Mouse (Mus musculus) c-Kit-positive CD71-positive TER-119-negative erythroid progenitor cells, embryonic 14.5 days (primary cell): ENCODE data around the gene Abcd2.
A peak's percentile ranks its signal among the peaks of the same experiment; 100 is the strongest.

Source experiments
- DNase-seq: peaks from one replicate; pipeline ENCODE4 v3.0.0-alpha.2; 2013; ENCODE audit warnings: low read depth

The Abcd2 gene

DNA sequence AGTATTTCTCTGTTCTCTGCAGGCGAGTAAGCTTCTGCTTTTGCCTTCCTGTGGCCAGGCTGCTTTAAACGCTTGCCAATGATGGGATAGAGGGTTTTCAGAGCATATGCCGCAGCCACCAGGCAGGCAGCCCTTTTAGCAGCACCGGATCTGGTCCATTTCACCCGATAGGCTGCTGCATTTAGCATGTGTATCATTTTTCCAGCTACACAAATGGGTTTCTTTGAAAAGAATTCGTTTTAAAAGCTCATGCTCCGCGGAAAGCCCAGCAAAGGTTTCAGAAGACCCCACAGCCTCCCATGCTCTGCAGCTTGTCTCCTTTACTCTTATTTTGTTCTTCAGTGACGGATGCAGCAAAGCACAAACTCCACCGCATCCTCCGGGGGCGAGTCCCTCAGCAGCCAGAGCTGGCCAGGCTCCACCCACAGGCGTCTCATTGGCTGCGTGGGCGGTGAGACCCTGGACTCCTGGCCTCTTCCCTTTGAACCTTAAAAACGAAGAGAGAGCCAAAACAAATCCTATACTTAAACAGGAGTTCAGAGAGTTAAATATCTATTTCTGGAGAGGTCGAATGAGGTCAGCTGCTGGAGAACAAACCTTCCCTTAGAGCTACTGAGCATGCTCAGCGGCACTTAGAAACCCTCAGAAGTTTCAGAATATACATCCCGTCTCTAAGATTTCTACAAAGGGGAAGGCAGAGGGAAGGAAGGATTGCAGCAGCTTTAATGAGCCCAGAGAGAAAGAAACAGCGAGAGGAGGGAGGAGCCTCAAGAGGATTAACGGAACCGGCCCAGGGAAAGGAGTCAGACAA, at the start of gene Abcd2:
TSS of gene Abcd2 (minus strand) at position 388 of the 811 bp plus-strand sequence.
- peak; percentile 25 for DNase-seq

DNA sequence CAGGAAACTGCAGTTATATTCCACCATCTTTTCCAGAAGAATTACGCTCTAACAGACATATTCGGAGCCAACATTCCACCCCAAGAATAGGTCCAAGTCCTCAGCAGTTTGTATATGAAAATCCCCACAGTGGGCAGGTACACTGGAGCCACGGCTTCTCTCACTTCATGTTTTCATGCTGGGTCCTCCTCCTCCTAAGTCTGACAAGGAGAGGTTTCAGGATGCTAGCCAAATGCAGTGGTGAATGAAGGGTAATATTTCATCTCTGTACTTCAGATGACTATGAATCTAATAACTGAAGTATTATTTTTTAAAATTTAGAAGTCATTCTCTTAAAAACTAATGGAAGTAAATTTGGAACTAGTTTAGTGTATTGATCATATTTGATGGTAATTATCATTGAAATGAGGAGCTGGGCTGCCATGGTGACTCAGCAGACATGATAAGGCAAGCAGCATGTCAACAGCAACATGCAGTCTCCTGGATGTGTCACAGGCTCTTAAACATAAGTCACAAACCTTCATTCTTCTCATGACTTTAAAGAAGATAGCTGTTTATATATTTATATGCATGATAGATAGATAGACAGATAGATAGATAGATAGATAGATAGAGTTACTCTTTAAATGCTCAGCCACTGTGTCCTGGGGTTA, 49.2 kb upstream of the Abcd2 start:
- DNase-seq = no peak

DNA sequence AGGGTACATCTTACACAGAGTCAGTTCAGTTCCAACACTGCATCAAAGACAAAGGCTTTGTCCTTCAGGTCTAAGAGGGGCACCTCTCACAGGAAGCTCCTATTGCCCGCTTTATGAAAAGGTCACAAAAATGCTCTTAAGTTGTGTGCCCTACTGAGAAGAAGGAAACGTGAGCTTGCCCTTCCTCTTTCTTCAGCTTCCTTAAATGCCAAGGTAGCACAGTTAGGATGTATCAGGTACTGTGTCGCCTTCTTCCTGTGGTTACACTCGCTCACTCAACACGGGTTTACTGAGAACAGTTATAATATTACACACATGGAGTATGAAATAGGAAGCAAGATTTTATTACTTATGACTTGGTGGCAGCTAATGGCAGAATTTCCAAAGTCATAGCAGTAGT, 45.7 kb upstream of the Abcd2 start:
- no peak for DNase-seq

DNA sequence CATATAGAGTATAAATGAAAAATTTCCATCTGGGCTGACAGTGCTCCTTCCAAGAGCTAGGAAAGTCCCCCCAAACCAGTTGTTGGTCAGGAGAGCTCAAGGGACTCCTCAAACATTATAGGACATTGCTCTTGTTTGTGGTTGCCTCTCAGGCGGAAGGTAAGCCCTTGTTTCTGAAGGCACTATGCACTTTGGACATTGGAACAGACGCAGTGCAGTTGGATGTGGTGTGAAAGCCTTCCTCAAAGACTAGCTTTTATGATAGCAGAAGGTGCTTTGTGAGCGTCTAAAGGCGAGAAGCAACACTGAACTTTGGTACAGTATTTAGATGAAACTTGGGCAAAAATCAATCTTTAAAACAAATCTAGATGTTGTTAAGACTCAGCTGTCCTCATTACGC, 14.9 kb upstream of the Abcd2 start:
- DNase-seq = no peak

DNA sequence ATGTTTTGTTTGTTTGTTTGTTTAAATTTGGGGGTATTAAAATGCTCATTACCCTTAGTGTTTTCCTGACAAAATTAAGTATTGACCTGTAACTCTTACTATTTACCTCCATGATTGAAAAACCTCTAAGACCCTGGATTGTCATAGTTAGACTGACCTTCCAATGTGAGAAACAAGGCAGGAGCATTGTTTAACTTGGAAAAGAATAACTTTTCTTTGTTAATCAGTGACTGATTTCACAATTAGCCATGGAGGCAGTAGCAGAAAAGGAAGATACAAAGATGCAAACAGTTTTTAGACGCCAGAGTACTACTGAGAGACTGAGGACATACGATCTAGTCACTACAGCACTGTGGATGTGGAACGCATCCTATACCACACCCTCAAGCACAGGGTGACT, 11.9 kb upstream of the Abcd2 start:
- DNase-seq = no peak

DNA sequence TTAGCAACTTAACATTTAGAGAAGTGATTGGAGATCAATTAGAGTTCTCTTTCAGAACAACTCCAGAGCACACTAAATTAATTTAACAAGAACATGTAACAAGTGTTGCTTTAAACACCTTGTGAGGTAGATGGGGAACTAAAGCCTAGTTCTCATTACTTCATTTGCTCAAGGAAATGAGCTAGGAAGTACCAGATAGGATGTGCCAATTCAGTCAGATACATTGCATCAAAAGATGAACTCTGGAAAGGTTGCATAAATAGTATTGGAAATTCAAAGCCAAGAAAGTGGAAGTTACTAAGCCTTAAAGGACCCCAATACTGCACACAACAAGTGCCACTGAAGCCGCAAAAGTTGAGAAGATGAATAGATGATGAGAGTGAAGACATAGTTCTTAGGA, 10.9 kb upstream of the Abcd2 start:
- DNase-seq = no peak

DNA sequence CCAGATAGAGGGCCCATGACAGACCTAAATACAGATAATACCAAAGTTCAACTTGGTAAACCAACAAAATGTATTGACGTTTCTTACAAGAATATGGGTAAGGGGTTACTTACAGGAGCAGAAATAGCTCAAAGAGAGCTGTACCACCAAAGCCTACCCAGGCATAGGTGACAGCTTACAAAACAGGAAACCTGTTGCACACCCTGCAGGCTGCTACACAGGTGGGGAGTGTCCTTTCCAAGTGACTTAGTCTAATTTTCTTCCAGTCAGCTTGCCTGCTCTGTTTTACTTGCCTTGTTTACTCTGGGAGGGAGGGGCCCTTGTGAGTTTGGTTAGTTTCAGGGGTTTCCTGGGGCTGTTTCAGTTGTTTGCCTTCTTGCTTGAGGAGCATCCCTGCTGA, 9.2 kb upstream of the Abcd2 start:
- DNase-seq = no peak

DNA sequence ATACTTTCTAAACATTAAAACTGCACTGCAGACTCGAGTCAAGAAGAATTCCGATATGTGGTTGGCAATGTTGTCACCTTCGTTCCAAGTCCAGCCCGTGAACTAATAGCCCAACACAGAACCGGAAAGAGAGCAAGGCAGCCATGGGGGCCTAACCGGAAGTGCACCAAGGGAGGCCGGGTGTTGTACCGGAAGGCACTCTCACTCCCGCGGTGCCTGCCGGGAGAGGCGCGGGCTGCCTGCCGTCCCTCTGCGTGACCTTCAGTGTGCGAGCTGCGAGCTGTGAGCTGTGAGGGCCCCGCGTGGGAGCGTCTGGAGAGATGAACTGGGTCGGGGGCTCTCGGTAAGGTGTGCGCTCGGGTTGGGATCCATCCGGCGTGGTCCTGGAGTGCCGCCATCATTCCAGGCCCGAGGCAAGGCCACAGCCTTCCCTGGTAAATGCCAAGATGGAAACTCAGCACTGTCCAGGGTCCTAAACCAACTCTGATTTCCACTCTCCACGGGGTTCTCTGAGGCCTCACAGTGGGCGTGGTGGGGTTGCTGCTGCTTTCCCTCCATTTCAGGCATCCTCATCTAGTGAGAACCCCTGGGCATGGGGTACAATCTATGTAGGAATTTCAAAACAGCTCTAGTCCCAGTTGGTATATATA, 7.8 kb upstream of the Abcd2 start, which contains the start of gene CN725425:
TSS of gene CN725425 (plus strand) at position 239 of the 650 bp plus-strand sequence.
- no peak for DNase-seq

DNA sequence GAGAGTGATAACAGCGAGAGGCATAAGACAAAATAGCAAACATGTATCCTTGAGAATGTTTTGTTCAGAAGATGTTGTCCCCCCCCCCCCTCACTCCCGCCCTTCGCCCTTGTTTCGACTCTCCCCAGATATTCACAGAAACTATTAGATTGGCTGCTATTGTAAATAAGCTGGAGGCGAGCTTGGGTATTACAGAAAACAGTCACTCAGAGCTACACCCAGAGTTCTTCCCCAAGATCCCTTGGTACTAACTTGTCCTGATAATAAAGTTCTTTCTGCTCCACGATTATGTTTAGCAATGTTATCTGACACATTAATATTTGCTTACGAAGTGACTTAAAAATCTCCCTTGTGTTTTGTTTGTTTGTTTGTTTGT, 612 bp upstream of the Abcd2 start:
- DNase-seq = no peak

DNA sequence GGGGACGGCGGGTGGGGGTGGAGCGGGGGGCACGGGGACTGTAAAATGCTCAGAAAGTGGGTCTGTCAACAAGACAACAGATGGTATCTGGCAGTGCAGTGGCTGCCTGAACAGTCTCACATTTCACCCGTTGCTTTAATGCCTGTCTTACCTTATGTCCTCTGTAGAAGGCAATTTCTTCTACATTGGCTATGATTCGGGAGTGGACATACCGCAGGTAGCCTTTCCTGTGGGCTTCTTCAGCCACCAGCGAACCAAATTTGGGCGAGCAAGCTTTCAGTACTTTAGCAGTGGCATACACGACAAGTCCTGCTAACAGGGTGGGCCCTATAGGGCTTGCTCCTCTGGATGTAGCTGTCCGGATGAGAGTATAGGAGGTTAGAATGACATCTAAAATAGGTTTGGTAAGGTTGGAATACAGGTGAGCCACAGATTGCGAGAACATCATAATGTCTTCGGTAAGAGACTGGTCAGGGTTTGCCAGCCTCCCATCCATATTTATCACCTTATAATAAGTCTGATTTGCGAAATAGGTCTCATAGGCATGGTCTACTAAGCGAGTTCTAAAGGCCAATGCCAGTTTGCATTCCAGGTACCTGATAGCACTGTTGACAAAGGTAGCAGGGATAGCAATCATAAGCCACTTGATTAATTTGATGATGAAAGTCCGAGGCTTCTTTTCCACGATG, 936 bp downstream of the Abcd2 start:
- no peak for DNase-seq

DNA sequence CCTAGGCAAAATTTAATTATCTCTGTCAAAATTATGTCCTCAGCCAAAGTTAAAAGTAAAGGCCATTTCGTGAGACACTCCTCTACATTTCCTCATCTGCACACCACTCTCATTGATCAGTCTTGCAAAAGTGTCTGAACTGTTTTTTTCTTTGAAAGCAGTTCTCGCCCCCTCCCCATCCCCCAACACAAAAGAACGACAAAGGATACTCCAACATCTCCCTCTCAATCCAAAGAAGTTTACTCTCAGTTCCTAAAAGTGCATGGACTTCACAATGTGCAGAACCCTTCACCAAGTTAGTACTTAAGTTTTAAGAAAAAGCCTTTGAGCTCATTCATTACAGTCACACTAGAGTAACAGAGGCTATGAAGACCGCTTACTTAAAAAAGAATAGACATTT, 1.6 kb downstream of the Abcd2 start:
- DNase-seq = no peak

DNA sequence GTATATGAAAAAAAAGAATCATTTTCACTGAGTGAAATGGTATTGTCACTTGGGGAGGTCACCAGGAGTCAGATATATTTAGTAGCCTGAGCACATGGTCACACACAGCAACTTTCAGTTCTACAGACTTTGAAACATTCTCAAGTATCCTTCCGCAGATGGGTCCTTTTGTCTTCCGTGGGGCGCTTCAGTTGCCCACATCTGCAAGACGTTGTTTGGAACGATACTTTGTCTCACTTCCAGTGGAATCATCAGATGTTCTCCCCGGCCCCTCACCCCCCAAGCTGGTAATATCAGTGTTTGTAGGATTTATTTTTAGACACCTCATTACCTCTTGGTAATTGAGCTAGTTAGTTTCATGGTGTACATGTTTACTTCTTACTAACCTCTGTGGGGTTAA, 5.2 kb downstream of the Abcd2 start:
- no peak for DNase-seq

DNA sequence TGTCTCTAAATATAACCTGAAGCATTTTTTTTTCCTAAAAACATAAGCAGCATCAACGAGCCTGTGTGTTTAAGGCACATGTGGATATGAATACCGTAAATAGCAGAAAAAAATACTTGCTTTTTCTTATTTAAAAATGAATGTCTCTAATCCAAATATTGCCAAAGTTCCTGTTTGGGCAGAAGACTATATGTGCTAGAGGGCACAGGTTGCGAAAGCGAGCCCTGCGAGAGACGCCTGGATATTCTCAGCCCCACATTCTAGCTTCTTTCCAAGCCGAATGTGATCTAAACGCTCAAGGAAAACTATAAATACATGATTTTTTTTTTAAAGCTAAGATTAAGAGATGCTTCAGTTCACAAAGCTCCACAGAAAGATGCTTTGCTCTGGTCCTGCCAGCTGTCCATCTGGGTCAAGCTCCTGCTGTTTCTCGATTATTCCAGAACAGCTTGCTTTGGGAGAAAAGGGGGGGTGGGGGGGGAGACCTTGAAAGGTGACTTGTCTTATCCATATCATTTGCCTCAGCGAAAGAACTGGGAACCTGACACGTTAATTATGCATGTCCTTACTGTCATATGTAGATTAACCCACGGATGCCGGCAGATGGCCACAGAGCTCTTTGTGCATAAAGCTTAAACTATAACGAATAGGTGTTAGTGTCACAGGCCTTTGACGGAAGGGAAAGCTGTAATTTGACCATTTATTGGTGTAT, 11.5 kb downstream of the Abcd2 start:
- no peak for DNase-seq

DNA sequence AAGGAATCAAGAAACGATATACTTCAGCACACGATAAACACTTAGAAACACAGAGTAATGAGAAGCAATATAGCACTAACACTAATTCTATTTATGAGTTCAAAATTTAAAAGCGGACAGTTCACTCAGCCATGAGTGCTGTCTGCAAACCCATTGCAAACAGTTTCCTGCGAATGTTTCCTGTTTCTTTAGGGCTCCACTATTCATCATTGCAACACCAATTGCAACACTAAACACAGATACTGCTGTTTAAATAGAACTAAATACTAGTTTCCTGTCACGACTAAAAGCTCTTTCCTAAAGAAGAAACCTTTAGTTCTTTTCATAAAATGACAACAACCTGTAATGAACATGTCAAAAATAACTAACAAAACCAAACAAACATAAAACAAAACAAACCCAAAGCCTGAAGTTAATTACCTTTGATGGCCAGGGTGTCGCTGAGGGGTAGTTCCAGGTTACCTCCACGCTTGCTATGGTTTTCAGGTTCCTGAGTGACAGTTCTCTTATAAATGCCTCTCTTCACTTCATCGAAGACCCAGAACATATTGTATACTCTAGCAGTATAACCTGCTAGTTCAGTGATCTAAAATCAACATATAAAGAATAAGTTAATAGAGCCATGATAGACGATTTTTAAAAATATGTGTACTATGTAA, 12.8 kb downstream of the Abcd2 start:
- no peak for DNase-seq

DNA sequence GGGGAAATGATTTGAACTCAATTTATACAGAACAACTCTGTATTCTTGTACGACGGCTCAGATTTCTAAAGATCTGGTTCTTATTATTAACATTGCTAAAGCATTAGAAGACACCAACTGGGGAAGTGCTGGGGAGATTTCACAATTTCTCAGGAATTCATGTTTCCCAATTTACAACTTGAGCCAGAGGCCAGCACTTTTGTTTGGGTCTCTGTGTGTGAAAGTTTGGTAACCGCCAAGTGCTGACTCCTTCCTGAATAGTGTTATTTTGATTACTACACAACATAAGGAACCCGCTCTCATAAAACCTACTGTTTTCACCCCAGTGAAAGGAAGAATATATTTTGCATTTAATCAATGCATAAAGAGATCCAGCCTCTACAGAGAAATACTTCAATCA, 19.4 kb downstream of the Abcd2 start:
- no peak for DNase-seq

DNA sequence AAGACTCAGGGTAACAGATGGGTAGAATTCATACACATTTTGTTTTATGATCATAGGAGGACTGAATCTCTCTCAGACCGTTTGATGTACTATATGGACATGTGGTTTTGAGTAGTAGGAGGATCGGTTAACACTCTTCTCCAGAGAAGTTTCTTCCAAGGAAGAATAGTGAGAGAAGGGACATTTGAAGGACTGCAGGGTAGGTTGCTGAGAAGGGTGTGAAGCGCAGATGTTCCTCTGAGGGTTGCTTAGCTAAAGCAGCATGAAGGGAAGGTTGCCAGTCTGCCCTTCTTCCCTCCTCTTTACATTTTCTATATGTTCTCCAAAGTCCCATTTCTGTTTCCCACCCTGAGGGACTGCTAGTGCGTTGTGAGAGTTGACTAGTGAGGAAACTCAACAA, 20.3 kb downstream of the Abcd2 start:
- no peak for DNase-seq

DNA sequence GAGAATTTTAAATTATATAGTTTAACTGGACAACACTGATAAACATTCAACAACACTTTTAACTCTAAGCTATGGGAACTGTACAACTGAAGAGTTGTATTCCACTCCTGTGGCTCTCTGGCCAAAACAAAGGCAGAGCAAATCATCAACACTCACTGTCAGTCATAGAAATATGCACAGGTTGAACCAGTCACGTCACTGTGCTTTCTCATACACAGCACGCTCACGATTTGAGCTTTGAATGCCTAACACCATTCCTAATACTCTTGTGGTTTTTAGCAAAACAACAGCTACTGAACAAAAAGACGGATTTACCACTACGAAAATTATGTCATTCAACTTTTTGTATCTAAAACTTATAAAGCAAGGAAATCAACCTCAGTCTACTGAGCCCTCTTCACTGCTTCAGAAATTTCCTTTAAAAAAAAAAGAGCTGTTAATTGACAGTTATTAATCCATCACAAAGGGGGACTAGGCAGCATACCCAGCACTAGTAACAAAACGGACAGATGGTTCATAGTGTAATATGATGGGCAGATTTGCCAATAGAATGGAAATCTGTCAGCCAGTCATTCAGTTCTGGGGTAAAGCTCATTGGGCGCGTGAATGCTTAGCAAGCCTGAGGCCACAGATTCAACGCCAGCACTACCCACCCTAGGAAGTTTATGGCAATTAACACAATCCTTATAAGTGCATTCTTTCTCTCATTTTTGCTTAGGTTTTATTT, 20.8 kb downstream of the Abcd2 start:
- DNase-seq = no peak

DNA sequence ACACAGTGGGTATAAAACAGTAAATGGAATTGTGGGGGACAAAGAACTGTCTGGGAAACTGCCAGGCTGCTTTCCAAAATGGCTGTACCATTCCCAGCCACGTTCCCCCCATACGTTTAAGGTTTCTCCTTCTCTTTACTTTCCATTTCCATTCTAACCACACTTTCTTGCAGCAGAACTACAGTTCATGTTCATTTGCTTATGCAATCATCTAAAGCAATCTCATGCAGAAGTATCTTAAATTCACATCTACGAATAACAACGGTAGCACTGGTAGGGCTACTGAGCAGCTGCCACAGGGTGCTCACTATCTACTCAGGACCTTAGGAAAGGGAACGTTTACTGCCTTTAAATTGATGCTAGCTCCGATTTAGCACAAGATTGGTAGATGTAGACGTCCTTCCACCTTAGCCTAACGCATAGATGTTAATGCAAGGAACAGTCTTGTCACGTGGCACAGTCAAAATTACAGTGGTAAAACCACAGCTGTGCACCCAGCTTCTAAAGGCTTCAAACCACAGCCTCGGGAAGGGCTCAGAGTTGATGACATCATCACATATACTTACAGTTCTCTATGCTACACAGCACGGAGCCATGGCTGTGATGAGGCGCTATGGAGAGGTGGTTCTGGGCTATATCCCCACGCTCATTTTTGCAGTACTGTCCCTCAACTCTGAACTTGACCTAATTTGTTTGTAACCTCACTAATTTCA, 23.6 kb downstream of the Abcd2 start:
- no peak for DNase-seq

DNA sequence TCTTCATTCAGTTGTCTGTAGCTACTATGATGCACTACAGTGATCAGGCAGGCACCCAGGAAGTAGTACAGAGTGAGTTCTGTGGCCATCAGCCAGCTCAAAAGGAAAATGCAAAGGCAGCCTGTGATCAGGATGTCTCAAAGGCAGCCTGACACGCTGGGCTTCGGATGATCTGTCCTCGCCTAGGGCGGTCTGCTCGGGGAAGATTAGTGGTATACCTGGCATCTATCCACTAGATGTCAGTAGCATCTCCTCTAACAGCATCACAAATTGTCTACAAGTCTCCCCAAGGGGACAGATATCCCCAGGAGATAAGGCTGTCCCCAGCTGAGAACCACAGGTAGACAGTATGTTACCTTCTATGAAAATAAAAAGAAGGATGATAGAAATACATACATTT, 26.6 kb downstream of the Abcd2 start:
- DNase-seq = peak; percentile 6

DNA sequence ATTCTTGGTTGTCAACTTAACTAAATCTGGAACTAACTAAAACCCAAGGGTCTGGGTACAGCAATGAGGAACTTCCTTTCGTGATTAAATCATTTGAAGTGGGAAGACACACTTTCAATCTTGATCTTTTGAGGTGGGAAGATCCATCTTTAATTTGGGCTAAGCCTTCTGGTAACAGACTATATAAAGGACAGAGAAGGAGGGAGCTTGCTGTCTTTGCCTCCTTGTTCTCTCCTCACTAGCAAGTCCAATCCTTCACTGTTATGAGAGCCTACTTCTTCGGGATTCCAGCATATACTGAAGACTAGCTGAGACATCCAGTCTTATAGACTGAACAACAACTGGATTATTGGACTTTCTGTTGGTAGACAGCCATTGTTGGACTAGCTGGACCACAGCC, 28.1 kb downstream of the Abcd2 start:
- DNase-seq = no peak
